Mouse (Mus musculus) gonadal fat pad, adult 2 months (tissue): ENCODE data around the gene Rccd1. TPM values are rescaled to one million over a fixed set of nuclear protein-coding genes. Genes with fewer than 3 reads are reported as not detected.
"Not testable (repeated sequence)": the region's sequence is repeated elsewhere in the genome, so short reads cannot be mapped to it uniquely, and the experiment has no call there.

Experiments used
- DNase-seq: peaks from one replicate; pipeline ENCODE4 v3.0.0-alpha.2; 2012; ENCODE audit warnings: low read depth
- polyA plus RNA-seq: library from polyadenylated mRNA; depleted of rRNA; stranded (reverse); fragments of >200 nt; gene quantifications from 2 replicates; pipeline ENCODE4 v1.2.3, GENCODE M21; 2012

The Rccd1 gene
- polyA plus RNA-seq, 1 experiment = 18.0 TPM

DNA sequence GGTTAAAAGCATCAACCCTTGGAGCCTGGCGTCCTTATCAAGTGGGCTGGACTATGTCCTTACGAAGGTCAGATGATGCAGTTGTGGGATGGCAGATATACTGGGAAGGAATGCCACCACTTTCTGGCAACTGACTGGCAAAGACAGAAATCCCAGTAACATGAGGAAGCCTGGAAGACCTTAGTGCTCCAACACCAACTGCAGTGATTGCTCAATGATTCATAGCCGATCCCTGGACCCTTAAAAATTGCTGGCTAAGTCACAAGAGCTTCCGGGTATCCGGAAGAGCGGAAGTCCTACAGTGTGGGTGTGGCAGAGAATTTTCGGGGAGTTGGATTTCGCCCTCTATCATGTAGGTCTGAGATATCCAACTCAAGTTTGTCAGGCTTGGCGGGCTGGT lies 21.9 kb upstream of the Rccd1 start:
- DNase-seq = no peak

DNA sequence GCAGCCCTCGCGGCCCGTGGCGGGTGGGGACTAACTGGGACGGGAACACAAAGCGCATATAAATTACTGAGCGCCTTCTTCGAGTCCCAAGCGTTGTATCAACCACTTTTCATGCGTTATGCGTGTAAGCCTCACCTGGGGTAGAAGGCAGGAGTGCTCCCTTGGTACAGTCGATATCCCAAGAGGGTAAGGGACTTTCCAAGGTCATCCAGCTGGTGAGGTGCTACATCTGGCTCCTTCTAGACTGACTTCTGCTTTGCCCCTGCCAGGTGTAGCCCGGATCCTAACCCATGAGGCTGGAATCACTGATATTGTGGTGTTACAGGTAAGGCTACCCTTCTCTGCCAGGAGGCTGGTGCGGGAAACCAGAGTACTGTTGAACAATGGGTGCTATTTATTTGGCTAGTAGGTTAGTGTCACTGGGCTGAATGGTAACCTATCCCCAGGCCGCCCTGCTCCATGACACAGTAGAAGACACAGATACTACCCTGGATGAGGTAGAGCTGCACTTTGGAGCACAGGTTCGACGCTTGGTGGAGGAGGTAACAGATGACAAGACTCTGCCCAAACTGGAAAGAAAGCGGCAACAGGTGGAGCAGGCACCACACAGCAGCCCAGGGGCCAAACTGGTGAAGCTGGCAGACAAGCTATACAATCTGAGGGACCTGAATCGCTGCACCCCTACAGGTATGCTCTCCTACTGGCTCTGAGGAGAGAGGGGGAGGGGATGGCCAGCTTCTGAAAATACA lies 19.2 kb upstream of the Rccd1 start:
- DNase-seq = no peak

- DNase-seq = peak; percentile 91
These were observed 18.6 kb upstream of the Rccd1 start, which contains the start of gene Hddc3 for GRCm38 (mm10) chr7:80342858-80343257. Gene Hddc3, plus strand, starts transcription at chr7:80343104.

DNA sequence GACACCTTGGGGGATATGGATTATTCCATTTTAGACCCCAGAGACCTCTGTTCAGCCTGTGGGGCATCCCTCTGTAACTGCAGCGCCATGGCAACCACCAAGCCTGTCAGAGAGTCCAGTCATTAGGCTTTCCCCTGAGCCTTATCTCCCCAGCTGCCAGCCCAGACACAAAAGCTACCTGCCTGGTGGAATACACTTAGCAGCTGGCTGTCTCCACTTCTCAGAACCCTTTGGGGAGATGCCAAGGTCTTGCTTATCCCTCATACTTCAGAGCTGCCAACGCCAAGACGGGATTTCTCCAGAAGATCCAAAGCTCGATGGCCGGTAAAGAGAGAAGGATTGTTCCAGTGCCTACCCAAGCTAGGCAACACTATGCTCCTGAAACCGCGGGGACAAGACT lies 17.5 kb upstream of the Rccd1 start:
- no peak for DNase-seq

- DNase-seq = no peak
These were observed 16.5 kb upstream of the Rccd1 start, which contains the start of gene Unc45a for GRCm38 (mm10) chr7:80340793-80341192. Gene Unc45a, minus strand, starts transcription at chr7:80341005.

DNA sequence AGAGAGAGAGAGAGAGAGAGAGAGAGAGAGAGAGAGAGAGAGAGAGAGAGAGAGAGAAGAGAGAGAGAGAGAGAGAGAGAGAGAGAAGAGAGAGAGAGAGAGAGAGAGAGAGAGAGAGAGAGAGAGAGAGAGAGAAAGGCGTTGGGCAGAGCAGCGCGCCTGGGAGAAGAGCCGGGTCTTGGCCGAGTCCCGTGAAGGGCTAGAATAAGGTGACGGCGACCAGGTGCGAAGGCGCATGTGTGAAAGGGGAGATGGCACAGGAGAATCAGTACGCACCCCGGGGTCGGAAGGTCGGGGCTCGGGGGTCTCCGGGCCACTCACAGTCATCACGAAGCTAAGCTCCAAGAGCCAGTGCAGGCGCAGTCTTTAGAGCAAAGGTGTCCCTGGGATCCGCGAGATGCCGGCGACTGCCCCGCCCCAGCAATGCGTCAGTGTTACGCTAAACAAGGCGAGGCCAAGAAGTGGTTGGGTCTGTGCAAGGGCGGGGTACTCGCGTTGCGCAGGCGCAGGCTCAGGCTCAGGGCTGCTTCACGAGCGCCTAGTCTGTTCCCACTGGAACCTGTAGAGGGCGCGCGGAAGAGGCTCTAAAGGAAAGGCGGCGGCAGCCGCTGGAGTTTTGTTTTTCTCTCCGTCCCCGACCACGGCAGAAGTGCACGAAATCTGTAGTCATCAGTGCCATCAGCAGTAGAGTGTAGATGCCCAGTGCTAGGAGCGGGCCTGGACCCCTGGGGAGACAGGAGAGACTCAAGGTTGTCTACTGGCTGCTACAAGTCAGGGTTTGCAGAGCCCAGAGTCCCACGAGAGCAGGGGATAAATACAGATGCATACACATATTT lies 15.8 kb upstream of the Rccd1 start:
- DNase-seq = no peak

DNA sequence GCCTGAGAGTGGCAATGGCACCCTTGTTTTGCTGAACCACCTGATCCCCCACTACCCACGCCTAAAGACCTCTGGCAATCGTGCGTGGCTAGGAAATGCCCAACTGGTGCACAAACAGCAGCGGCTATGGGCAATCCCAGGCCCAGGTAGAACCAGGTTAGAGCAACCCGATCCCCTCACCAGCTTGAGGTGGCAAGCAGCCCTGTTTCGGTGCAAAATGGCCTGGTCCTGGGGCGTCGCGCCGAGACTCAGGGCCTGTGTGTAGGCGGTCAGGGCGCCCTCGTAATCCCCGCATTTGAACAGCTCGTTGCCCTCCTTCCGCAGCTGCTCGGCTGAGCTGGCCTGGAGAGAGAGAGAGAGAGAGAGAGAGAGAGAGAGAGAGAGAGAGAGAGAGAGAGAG lies 15.1 kb upstream of the Rccd1 start:
- no peak for DNase-seq

GRCm38 (mm10) chr7:80336932-80337331 lies 12.7 kb upstream of the Rccd1 start:
- DNase-seq = peak; percentile 95

GRCm38 (mm10) chr7:80334848-80335247 lies 10.6 kb upstream of the Rccd1 start:
- DNase-seq = no peak

DNA sequence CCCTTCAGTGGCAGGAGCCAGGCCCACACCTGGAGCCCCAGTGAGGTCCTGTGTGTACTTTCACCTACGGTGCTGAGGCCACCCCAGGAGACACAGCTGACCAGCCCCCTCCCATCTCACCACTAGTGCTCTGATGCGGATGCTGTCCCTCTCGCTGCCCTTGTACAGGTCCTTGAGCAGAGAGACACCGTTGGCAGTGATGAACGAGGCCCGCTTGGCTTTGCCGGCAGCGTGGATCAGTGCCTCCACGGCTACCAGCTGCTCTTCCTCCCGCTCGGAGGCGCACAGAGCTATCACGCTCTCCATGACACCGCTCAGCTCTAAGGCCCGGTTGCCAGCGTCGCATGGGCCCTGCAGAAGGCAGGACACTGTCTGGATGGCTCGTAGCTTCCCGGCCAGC lies 7.2 kb upstream of the Rccd1 start:
- DNase-seq = no peak

- DNase-seq = no peak
These were observed 6.0 kb upstream of the Rccd1 start for GRCm38 (mm10) chr7:80330278-80330677.

DNA sequence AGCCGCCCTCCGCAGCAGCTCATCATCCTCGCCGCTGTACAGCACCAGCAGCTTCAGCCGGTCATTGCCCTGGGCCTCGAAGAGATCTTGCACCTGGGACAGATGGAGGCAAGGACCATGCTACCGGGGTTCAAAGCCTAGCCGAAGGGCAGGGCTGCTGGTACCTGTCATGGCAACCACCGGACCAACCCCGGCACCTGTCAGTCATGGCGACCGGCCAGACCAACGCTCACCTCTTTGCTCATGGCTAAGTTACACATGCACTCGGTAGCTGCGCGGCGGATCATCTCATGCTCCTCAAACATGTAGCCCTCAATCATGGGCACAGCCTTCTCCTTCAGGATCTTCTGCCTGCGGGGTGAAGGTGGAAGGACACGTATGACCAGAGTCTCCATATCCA lies 1.8 kb upstream of the Rccd1 start:
- DNase-seq = no peak

GRCm38 (mm10) chr7:80325292-80325868 lies 1.1 kb upstream of the Rccd1 start:
- DNase-seq = no peak

- not testable (repeated sequence) for DNase-seq
These were observed 514 bp upstream of the Rccd1 start for GRCm38 (mm10) chr7:80324816-80325119.

- DNase-seq = no peak
These were observed 918 bp downstream of the Rccd1 start for GRCm38 (mm10) chr7:80323336-80323735.

DNA sequence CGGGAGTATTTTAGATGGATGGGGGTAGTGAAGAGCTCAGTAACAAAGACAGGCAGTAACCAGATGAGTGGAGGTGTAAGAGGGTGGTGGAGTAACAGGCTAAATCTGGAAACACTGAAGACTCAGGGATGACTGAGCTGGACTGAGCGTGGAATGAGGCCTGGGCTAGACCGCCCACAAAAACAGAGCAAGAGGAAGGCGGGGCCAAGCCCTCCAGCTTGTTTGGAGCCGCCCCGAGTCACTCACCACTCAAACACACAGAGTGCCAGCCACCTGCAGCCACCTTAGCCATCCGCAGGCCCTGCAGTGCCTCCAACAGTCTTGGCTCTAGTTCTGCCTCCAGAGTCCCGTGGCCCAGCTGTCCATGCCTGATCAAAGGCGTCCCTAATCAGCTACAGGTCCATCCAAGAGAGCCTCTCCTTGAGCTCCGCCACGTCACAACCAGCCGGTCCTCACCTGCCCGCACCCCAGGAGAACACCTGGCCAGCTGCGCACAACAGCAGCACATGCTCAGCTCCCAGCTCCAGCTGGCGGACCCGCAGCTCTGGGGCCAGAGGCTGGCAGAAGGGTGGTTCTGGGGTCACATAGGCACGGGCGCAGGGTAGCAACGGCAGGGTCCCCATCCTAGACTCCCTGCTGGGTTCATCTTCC lies 4.3 kb downstream of the Rccd1 start:
- DNase-seq = no peak

- DNase-seq = no peak
These were observed 5.6 kb downstream of the Rccd1 start for GRCm38 (mm10) chr7:80318670-80319069.

DNA sequence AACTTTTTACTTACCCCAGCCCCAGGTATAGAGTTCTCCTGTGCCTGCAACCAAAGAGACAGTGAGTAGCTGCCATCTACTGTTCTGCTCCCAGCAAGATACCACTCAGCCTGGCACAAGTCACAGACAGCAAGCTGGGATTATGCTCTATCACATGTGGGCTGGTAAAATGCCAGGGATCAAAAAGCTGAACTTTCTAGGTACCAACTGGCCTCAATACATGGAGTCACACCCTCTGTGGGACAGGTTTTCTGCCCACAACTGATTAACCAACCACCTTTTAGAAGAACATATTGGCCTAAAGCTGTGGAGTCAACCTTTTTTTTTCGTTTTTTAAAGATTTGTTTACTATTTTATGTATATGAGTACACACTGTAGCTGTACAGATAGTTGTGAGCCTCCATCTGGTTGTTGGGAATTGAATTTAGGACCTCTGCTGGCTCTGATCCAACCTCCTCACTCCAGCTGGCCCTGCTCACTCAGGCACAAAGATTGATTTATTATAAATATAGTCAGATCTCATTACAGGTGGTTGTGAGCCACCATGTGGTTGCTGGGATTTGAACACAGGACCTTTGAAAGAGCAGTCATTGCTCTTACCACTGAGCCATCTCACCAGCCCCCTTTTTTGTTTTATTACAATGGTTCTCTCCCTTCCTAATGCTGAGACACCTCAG lies 6.7 kb downstream of the Rccd1 start:
- no peak for DNase-seq

DNA sequence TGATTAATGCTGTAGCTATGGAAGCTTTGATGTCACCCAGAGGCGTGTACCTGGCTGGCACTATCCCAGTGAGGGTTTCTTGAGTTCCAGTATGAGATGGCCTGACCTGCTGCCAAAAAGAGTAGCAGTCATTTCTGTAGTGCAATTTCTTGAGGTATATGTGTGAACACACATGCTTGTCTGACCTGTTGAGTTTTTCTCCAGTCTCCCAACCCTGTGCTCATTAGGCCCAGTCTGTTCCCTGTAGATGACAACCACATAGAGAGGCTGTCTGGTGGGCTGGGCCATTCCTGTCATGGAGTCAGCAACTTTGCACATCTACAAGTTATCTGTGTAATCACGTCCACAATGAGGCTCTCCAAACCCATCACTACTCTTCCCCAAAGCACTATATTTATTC lies 8.5 kb downstream of the Rccd1 start:
- DNase-seq = no peak

DNA sequence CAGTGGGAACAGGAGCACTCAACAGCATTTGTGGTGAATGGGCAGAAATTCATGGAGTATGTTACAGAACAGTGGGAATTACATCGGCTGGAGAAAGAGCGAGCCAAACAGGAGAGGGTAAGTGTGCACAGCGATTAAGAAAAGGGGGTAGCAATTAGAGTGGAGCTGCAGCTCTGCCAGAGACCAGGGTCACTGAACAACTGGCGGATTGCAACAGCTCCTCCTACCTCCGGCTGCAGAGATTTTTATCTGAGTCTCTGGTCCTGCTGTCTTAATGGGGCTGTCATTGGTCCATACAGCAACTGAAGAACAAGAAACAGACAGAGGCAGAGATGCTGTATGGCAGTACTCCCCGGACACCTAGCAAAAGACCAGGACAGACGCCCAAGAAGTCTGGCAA lies 13.5 kb downstream of the Rccd1 start:
- DNase-seq = no peak

GRCm38 (mm10) chr7:80307766-80308165 lies 16.5 kb downstream of the Rccd1 start:
- DNase-seq = no peak

DNA sequence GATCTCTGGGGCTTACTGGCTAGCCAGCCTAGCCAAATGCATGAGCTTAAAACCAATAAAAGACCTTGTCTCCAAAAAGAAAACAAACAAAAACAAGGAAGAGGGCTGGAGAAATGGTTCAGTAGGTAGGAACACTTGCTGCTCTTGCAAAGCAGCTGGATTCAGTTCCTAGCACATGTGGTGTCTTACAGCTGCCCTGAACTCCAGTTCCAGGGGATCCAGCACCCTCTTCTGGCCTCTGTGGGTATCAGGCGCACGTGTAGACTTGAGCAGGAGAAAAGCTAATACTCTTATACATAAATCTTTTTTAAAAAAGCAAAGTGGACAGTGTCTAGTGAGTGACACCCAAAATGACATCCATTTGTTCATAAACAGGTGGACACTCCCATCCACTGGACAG lies 22.7 kb downstream of the Rccd1 start:
- no peak for DNase-seq
